Mouse (Mus musculus) brain, embryonic 14.5 days (tissue): ENCODE results near the gene Epha8.

Experiments
- CTCF ChIP-seq: fragments of 200-500 bp; IDR thresholded peaks from 2 replicates; pipeline ENCODE4 v1.5.1; 2012; ENCODE audit warnings: inconsistent platforms, mild to moderate bottlenecking, moderate library complexity, borderline replicate concordance; ENCODE audit not compliant: insufficient read depth, insufficient read length; ENCODE audit errors: extremely low read depth
- POLR2A ChIP-seq: fragments of 200-500 bp; IDR thresholded peaks from 2 replicates; pipeline ENCODE4 v1.6.1; 2012; ENCODE audit warnings: mild to moderate bottlenecking, inconsistent platforms, borderline replicate concordance; ENCODE audit not compliant: poor library complexity, insufficient read depth, insufficient read length, severe bottlenecking; ENCODE audit errors: extremely low read depth

DNA sequence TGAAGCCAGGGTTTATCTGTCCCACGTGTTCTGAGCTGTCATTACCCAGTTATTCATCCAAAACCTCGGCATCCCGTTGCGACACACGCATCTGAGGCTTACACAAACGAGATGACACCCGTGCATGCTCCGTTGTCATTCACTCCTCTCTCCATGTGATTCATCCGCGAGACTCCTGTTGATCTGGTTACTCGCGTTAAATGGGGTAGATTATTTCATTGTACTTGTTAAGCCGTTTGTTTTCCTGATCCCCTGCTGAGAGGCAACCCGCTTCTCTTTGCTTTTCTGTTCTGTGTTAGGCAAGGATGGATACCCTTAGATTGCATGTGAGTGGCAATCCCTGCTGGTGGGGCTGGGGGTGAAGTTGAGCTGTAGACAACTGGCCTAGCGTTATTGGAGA lies 30.8 kb downstream of the Epha8 start:
- TF ChIP-seq POLR2A (no peak), CTCF (no peak)
